Mouse (Mus musculus) mammary gland, adult 2 months (tissue): ENCODE measurements around the gene Sccpdh. TPM values are rescaled to one million over a fixed set of nuclear protein-coding genes. Genes with fewer than 3 reads are reported as not detected.

ENCODE experiments used
- polyA plus RNA-seq: library from polyadenylated mRNA; depleted of rRNA; stranded (reverse); fragments of >200 nt; gene quantifications from 2 replicates; pipeline ENCODE4 v1.2.3, GENCODE M21; 2012; ENCODE audit warnings: low replicate concordance; rRNA removed

Gene Sccpdh
- polyA plus RNA-seq = 6.8 and 12.0 TPM in 2 replicates

DNA sequence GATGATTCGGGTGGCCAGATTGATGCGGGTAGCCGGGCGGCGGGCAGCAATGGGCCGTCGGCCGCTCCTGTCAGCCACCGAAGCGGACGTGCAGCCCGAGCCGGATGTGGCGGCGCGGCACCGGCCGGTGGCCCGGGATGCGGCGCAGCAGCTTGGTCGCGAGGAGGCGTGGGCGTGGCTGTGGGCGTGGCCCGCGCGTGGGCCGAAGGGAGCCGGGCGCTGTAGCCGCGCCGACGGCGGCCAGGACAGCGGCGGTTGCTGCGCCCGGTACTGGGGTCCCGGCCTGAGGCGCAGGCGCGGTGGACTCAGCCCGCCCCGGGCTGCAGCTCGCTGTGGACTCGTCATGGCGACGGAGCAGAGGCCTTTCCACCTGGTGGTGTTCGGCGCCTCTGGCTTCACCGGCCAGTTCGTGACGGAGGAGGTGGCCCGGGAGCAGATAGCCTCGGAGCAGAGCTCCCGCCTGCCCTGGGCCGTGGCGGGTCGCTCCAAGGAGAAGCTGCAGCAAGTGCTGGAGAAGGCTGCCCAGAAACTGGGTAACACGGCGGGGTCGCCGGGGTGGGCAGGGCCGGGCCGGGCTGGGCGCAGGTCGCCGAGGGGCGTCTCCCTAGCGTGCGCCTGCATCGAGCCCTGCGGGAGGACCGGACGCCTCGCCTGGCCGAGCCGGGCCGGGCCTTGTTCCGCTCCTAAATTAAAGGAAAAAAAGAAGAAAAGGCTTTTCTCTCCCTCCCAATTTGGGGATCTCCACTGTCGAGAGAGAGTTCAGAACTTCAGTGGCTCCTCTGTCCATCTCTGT is at the start of gene Sccpdh:
Gene Sccpdh (plus strand): TSS at position 198 of the 793 bp plus-strand sequence.

Other genes starting within 250 kb of the Sccpdh start
- 2.8 and 3.8 TPM in 2 replicates for gene Smyd3, start 150.2 kb upstream of the Sccpdh start, polyA plus RNA-seq
- gene Tfb2m, start 121.9 kb upstream of the Sccpdh start, polyA plus RNA-seq = 7.1 and 10.9 TPM in 2 replicates
- gene Cnst, start 121.8 kb upstream of the Sccpdh start, polyA plus RNA-seq = 19.1 and 28.1 TPM in 2 replicates
- gene Kif28, start 77.1 kb downstream of the Sccpdh start, polyA plus RNA-seq = 0.07 TPM in 1 of 2 replicates, not detected in the other
- not detected in 2 replicates for gene Gm10518, start 135.2 kb downstream of the Sccpdh start, polyA plus RNA-seq
- 3.9 and 8.2 TPM in 2 replicates for gene Ahctf1, start 135.5 kb downstream of the Sccpdh start, polyA plus RNA-seq